Mouse (Mus musculus): ENCODE measurements around the gene Gm45713. TPM values are rescaled to one million over a fixed set of nuclear protein-coding genes. Genes with fewer than 3 reads are reported as not detected.
"Not testable (repeated sequence)": the region's sequence is repeated elsewhere in the genome, so short reads cannot be mapped to it uniquely, and the experiment has no call there.

Gm45713 gene
- polyA plus RNA-seq, 1 experiment: 0.06 TPM

GRCm38 (mm10) chr7:45178550-45178949, 42.5 kb upstream of the Gm45713 start:
- TF ChIP-seq CTCF (IDR thresholded peaks at IDR 0.05; ENCODE audit: control insufficient read depth, insufficient read depth, insufficient replicate concordance, low read depth, low read length) (no peak), POLR2A (IDR thresholded peaks at IDR 0.05; ENCODE audit: control insufficient read depth, low read depth, low read length) (no peak)
- Histone ChIP-seq H3K4me3 (ENCODE audit: control insufficient read depth, low read depth, low read length) (peak overlapping the region; percentile 46), H3K27me3 (ENCODE audit: control insufficient read depth, insufficient read depth, low read length) (no peaks in the 10 kb centered on the region; the same call in 1 of the 2 replicates), H3K36me3 (ENCODE audit: control insufficient read depth, insufficient read depth, low read length) (no peaks in the 10 kb centered on the region), H3K4me1 (ENCODE audit: control insufficient read depth, insufficient read depth, low read length) (peaks cover 42% of the 10 kb centered on the region), H3K27ac (ENCODE audit: control insufficient read depth, insufficient read depth, low read depth, low read length) (no peak overlapping the region)

DNA sequence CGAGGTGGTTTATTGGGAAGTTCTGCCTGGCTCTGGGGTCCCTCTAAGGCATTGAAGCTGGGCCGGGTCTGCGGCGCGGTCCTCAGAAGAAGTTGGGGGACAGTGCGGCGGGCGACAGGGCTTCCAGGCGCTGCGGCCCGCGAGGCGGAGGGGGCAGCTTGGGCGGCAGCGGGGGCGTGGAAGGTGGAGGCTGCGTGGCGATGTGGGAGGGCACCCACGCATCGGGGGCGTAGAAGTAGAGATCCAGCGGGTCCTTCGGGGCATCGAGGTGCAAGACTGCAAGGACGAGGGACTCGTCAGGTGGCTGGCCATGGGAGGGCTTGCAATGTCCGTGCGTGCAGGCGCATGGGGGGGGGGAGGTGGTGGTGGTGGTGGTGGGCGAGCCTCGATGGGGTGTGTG, 40.3 kb upstream of the Gm45713 start:
- peak overlapping the region; percentile 88 for H3K4me3 ChIP-seq (ENCODE audit: control insufficient read depth, low read depth, low read length)
- H3K36me3 ChIP-seq (ENCODE audit: control insufficient read depth, insufficient read depth, low read length): no peaks in the 10 kb centered on the region
- H3K27me3 ChIP-seq (ENCODE audit: control insufficient read depth, insufficient read depth, low read length): no peaks in the 10 kb centered on the region; the same call in 1 of the 2 replicates
- peak overlapping the region; percentile 25; the same call in 1 of the 2 replicates for H3K27ac ChIP-seq (ENCODE audit: control insufficient read depth, insufficient read depth, low read depth, low read length)
- peaks cover 38% of the 10 kb centered on the region for H3K4me1 ChIP-seq (ENCODE audit: control insufficient read depth, insufficient read depth, low read length)
- TF ChIP-seq CTCF (IDR thresholded peaks at IDR 0.05; ENCODE audit: control insufficient read depth, insufficient read depth, insufficient replicate concordance, low read depth, low read length): no peak
- no peak; the same call in 1 of the 2 replicates for TF ChIP-seq POLR2A (IDR thresholded peaks at IDR 0.05; ENCODE audit: control insufficient read depth, low read depth, low read length)

DNA sequence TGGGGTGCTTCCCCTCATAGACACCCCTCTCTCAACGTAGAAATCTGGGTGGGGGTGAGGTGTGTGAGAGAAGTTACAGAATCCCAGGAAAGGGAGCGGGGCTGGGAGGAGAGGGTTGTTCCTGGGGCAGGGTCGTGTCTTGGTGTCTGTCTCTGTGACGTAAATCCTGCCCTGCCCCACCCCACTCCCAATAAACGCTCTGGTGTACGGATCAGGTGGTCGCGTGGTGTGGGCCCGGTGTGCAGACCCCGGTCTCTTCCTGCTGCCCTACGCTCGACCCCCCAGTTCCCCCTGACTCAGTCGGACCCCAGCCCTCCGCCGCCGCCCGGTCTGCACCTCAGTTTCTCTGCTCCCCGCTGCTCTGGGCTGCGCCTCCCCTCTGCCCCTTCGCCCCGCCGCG, 39.9 kb upstream of the Gm45713 start:
- TF ChIP-seq POLR2A (IDR thresholded peaks at IDR 0.05; ENCODE audit: control insufficient read depth, low read depth, low read length): peak; percentile 65
- no peak for TF ChIP-seq CTCF (IDR thresholded peaks at IDR 0.05; ENCODE audit: control insufficient read depth, insufficient read depth, insufficient replicate concordance, low read depth, low read length)
- peak overlapping the region; percentile 88 for H3K4me3 ChIP-seq (ENCODE audit: control insufficient read depth, low read depth, low read length)
- H3K36me3 ChIP-seq (ENCODE audit: control insufficient read depth, insufficient read depth, low read length): no peaks in the 10 kb centered on the region
- no peaks in the 10 kb centered on the region; the same call in 1 of the 2 replicates for H3K27me3 ChIP-seq (ENCODE audit: control insufficient read depth, insufficient read depth, low read length)
- peak overlapping the region; percentile 74 for H3K27ac ChIP-seq (ENCODE audit: control insufficient read depth, insufficient read depth, low read depth, low read length)
- peaks cover 34% of the 10 kb centered on the region for H3K4me1 ChIP-seq (ENCODE audit: control insufficient read depth, insufficient read depth, low read length)

DNA sequence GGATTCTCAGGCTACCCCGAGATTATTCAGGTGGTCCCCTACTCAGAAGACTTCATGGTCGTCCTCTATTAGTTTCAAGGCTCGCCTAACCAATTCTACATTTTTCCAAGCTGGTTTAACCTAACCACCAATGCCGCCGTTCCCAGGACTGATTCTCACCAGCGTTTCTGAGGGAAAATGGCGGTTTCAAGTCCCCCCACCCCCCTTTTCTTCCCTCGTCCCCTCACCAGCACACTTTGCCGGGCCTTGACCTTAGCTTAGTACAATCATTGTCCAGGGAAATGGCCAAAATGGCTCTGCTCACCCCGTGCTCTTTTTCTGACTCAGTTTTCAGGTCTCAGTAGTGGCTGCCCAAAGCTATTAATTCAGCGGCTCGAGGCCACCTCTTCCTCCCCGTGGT, 39.4 kb upstream of the Gm45713 start:
- H3K27ac ChIP-seq (ENCODE audit: control insufficient read depth, insufficient read depth, low read depth, low read length): peak overlapping the region; percentile 45; the same call in 1 of the 2 replicates
- H3K27me3 ChIP-seq (ENCODE audit: control insufficient read depth, insufficient read depth, low read length): no peaks in the 10 kb centered on the region; the same call in 1 of the 2 replicates
- no peaks in the 10 kb centered on the region for H3K36me3 ChIP-seq (ENCODE audit: control insufficient read depth, insufficient read depth, low read length)
- H3K4me1 ChIP-seq (ENCODE audit: control insufficient read depth, insufficient read depth, low read length): peaks cover 32% of the 10 kb centered on the region
- TF ChIP-seq CTCF (IDR thresholded peaks at IDR 0.05; ENCODE audit: control insufficient read depth, insufficient read depth, insufficient replicate concordance, low read depth, low read length) (no peak), POLR2A (IDR thresholded peaks at IDR 0.05; ENCODE audit: control insufficient read depth, low read depth, low read length) (no peak)
- peak overlapping the region; percentile 88 for H3K4me3 ChIP-seq (ENCODE audit: control insufficient read depth, low read depth, low read length)

DNA sequence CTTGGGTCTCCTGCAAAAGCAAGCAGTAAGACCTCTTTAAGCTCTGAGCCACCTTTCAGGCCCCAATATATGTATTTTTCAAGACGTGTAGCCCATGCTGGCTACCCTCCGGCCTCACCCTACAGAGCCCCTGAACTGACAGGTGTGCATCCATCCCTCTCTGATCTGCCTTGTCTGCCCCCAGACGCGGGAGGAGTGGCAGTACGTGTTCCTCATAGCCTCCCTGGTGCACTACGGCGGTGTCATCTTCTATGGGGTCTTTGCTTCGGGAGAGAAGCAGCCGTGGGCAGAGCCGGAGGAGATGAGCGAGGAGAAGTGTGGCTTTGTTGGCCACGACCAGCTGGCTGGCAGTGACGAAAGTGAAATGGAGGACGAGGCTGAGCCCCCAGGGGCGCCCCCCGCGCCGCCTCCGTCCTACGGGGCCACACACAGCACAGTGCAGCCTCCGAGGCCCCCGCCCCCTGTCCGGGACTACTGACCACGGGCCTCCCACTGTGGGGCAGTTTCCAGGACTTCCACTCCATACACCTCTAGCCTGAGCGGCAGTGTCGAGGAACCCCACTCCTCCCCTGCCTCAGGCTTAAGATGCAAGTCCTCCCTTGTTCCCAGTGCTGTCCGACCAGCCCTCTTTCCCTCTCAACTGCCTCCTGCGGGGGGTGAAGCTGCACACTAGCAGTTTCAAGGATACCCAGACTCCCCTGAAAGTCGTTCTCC, 38.7 kb upstream of the Gm45713 start:
- no peak for TF ChIP-seq CTCF (IDR thresholded peaks at IDR 0.05; ENCODE audit: control insufficient read depth, insufficient read depth, insufficient replicate concordance, low read depth, low read length)
- no peak for TF ChIP-seq POLR2A (IDR thresholded peaks at IDR 0.05; ENCODE audit: control insufficient read depth, low read depth, low read length)
- Histone ChIP-seq H3K27me3 (ENCODE audit: control insufficient read depth, insufficient read depth, low read length) (no peaks in the 10 kb centered on the region; the same call in 1 of the 2 replicates), H3K27ac (ENCODE audit: control insufficient read depth, insufficient read depth, low read depth, low read length) (peak overlapping the region; percentile 61), H3K4me3 (ENCODE audit: control insufficient read depth, low read depth, low read length) (peak overlapping the region; percentile 88), H3K36me3 (ENCODE audit: control insufficient read depth, insufficient read depth, low read length) (no peaks in the 10 kb centered on the region), H3K4me1 (ENCODE audit: control insufficient read depth, insufficient read depth, low read length) (peaks cover 30% of the 10 kb centered on the region)

- not testable (repeated sequence) for H3K36me3 ChIP-seq (ENCODE audit: control insufficient read depth, insufficient read depth, low read length); H3K27ac ChIP-seq (ENCODE audit: control insufficient read depth, insufficient read depth, low read depth, low read length); H3K27me3 ChIP-seq (ENCODE audit: control insufficient read depth, insufficient read depth, low read length); H3K4me3 ChIP-seq (ENCODE audit: control insufficient read depth, low read depth, low read length)
- H3K4me1 ChIP-seq (ENCODE audit: control insufficient read depth, insufficient read depth, low read length): peaks cover 31% of the 10 kb centered on the region
Observed at GRCm38 (mm10) chr7:45173772-45174171, 37.7 kb upstream of the Gm45713 start.

GRCm38 (mm10) chr7:45172974-45173373, 36.9 kb upstream of the Gm45713 start:
- no peaks in the 10 kb centered on the region; the same call in 1 of the 2 replicates for H3K27me3 ChIP-seq (ENCODE audit: control insufficient read depth, insufficient read depth, low read length)
- H3K4me1 ChIP-seq (ENCODE audit: control insufficient read depth, insufficient read depth, low read length): peaks cover 36% of the 10 kb centered on the region
- no peak for TF ChIP-seq POLR2A (IDR thresholded peaks at IDR 0.05; ENCODE audit: control insufficient read depth, low read depth, low read length)
- TF ChIP-seq CTCF (IDR thresholded peaks at IDR 0.05; ENCODE audit: control insufficient read depth, insufficient read depth, insufficient replicate concordance, low read depth, low read length): peak; percentile 45; the same call in 1 of the 2 replicates
- H3K4me3 ChIP-seq (ENCODE audit: control insufficient read depth, low read depth, low read length): peak overlapping the region; percentile 80
- H3K27ac ChIP-seq (ENCODE audit: control insufficient read depth, insufficient read depth, low read depth, low read length): no peak overlapping the region
- H3K36me3 ChIP-seq (ENCODE audit: control insufficient read depth, insufficient read depth, low read length): no peaks in the 10 kb centered on the region

Measured in testis, adult 2 months (tissue).